Mouse (Mus musculus) midbrain, embryonic 11.5 days (tissue): ENCODE measurements at regions not wholly inside any gene's neighbourhood (a gene's known extent, or its start where the extent isn't known, plus 50 kb on each side); places are given as distances from the start of the nearest gene placed in this dataset.

Experiments used
- ATAC-seq: fragments of 200-750 bp; cut with Nextera tagmentation; 2 replicates; pipeline ENCODE4 v1.8.0; 2017; ENCODE audit warnings: moderate TSS enrichment, moderate library complexity; ENCODE audit not compliant: low FRiP score
- DNase-seq: peaks from one replicate; pipeline ENCODE4 v3.0.0; 2015; ENCODE audit warnings: low spot score; ENCODE audit errors: missing footprints
- H3K27ac ChIP-seq: fragments of 300-500 bp; sonication (generic); 2 replicates; pipeline ENCODE4 v1.5.1; 2014; ENCODE audit warnings: low read depth, low read length
- H3K27me3 ChIP-seq: fragments of 300-500 bp; sonication (generic); 2 replicates; pipeline ENCODE4 v1.6.1; 2014; ENCODE audit warnings: mild to moderate bottlenecking, low read length, moderate library complexity, mixed read lengths; ENCODE audit not compliant: control insufficient read depth, insufficient read depth
- H3K36me3 ChIP-seq: fragments of 300-500 bp; sonication (generic); 2 replicates; pipeline ENCODE4 v1.6.1; 2014; ENCODE audit warnings: mild to moderate bottlenecking, low read length, moderate library complexity, mixed read lengths; ENCODE audit not compliant: control insufficient read depth, insufficient read depth
- H3K4me1 ChIP-seq: fragments of 300-500 bp; sonication (generic); 2 replicates; pipeline ENCODE4 v1.6.1; 2014; ENCODE audit warnings: low read length; ENCODE audit not compliant: control insufficient read depth, insufficient read depth
- H3K4me2 ChIP-seq: fragments of 300-500 bp; sonication (generic); 2 replicates; pipeline ENCODE4 v1.6.1; 2014; ENCODE audit warnings: mild to moderate bottlenecking, moderate library complexity
- H3K4me3 ChIP-seq: fragments of 300-500 bp; sonication (generic); 2 replicates; pipeline ENCODE4 v1.5.1; 2014; ENCODE audit warnings: low read depth, low read length
- H3K9ac ChIP-seq: fragments of 300-500 bp; sonication (generic); 2 replicates; pipeline ENCODE4 v1.6.1; 2014; ENCODE audit warnings: low read length
- H3K9me3 ChIP-seq: fragments of 300-500 bp; sonication (generic); 2 replicates; pipeline ENCODE4 v1.6.1; 2016; ENCODE audit warnings: low read length; ENCODE audit not compliant: control insufficient read depth
- WGBS: fragments of 180-500 bp; shearing (Covaris S2); extraction: QIAGEN DNeasy Blood & Tissue Kit; methylation state at CpG from one replicate; pipeline ENCODE4 v1.1.7; 2014; 5-methylcytosine and 5-hydroxymethylcytosine counted together

DNA sequence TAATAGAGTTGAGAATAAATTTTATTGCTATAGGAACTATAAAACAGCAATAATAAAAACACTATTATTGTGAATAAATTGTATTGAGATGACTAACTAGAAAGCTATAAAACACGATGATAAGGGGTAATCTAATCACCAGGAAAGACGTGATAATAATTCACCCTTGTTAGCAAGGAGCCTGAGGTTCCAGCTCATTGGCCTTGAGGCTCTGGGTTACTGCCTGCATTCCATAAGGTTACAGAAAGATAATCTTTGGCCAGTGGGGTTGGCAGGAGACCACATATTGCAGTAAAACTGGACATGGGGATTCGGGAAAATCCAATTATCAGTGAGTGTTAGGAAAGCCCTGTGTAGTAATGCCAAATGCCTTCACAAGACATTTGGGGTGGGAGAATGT is 134.1 kb upstream of the 4933402D24Rik start:
- Histone ChIP-seq H3K27ac (no peak overlapping the region), H3K4me3 (no peak overlapping the region), H3K9ac (no peak overlapping the region), H3K36me3 (no peaks in the 10 kb centered on the region), H3K27me3 (peaks cover 5% of the 10 kb centered on the region; the same call in 1 of the 2 replicates), H3K4me2 (no peak overlapping the region), H3K9me3 (no peaks in the 10 kb centered on the region), H3K4me1 (peaks cover 7% of the 10 kb centered on the region; the same call in 1 of the 2 replicates)
- WGBS, result 82% methylated on average over 3 of the region's 3 CpGs
- DNase-seq (no peak), ATAC-seq (no peak)

GRCm38 (mm10) chr1:63902391-63902790 is 133.3 kb upstream of the 4933402D24Rik start:
- no peak overlapping the region for H3K9ac ChIP-seq
- ATAC-seq, result no peak
- 56% methylated on average over 1 of the region's 1 CpGs for WGBS

GRCm38 (mm10) chr1:63899631-63900577 is 130.8 kb upstream of the 4933402D24Rik start:
- H3K9me3 ChIP-seq, result no peaks in the 10 kb centered on the region
- H3K4me3 ChIP-seq, result no peak overlapping the region
- H3K36me3 ChIP-seq, result no peaks in the 10 kb centered on the region
- no peak overlapping the region for H3K27ac ChIP-seq
- WGBS, result 47% methylated on average over 10 of the region's 10 CpGs
- no peak overlapping the region for H3K9ac ChIP-seq
- DNase-seq, result peak; percentile 87
- H3K4me1 ChIP-seq, result peaks cover 7% of the 10 kb centered on the region; the same call in 1 of the 2 replicates
- peak; percentile 58; the same call in 1 of the 2 replicates for ATAC-seq
- peaks cover 5% of the 10 kb centered on the region; the same call in 1 of the 2 replicates for H3K27me3 ChIP-seq
- H3K4me2 ChIP-seq, result no peak overlapping the region

More at GRCm38 (mm10) chr1:63902391-63902790, 133.3 kb upstream of the 4933402D24Rik start:
- Histone ChIP-seq H3K27ac (no peak overlapping the region), H3K36me3 (no peaks in the 10 kb centered on the region), H3K4me2 (no peak overlapping the region), H3K4me3 (no peak overlapping the region), H3K27me3 (peaks cover 5% of the 10 kb centered on the region; the same call in 1 of the 2 replicates), H3K4me1 (peaks cover 7% of the 10 kb centered on the region; the same call in 1 of the 2 replicates), H3K9me3 (no peaks in the 10 kb centered on the region)
- DNase-seq, result no peak

DNA sequence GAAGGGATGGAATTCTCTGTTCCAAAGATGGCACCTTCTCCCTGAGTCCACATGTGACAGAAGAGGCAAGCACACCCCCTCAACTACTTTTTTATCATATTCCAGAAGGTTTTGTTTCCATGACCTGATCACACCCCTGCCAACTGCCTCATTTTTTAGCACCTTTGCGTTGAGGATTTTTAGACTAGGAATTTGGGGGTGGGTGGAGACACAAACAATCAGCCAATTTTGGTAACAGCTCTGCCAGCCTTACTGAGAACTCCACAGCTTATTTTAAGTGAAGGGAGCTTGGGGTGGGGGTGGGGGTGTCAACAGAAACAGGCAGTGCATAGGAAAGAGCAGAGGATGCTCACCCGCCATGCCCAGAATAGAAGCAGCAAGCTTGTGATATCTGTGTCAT is 129.7 kb upstream of the 4933402D24Rik start:
- ATAC-seq (no peak), DNase-seq (no peak)
- H3K9ac ChIP-seq, result no peak overlapping the region
- no peak overlapping the region for H3K4me2 ChIP-seq
- 79% methylated on average over 2 of the region's 2 CpGs for WGBS
- H3K27ac ChIP-seq, result no peak overlapping the region
- H3K4me3 ChIP-seq, result no peak overlapping the region
- no peaks in the 10 kb centered on the region for H3K36me3 ChIP-seq
- H3K4me1 ChIP-seq, result peaks cover 7% of the 10 kb centered on the region; the same call in 1 of the 2 replicates
- peaks cover 5% of the 10 kb centered on the region; the same call in 1 of the 2 replicates for H3K27me3 ChIP-seq
- H3K9me3 ChIP-seq, result no peaks in the 10 kb centered on the region

GRCm38 (mm10) chr1:63897556-63897955 is 128.5 kb upstream of the 4933402D24Rik start:
- no peak overlapping the region for H3K4me3 ChIP-seq
- H3K9ac ChIP-seq, result no peak overlapping the region
- H3K27me3 ChIP-seq, result peaks cover 5% of the 10 kb centered on the region; the same call in 1 of the 2 replicates
- H3K4me2 ChIP-seq, result no peak overlapping the region
- peaks cover 7% of the 10 kb centered on the region; the same call in 1 of the 2 replicates for H3K4me1 ChIP-seq
- H3K9me3 ChIP-seq, result no peaks in the 10 kb centered on the region
- 67% methylated on average over 2 of the region's 2 CpGs for WGBS
- ATAC-seq, result no peak
- H3K27ac ChIP-seq, result no peak overlapping the region
- no peak for DNase-seq
- no peaks in the 10 kb centered on the region for H3K36me3 ChIP-seq

GRCm38 (mm10) chr1:63879570-63879969 is 110.5 kb upstream of the 4933402D24Rik start:
- Histone ChIP-seq H3K4me1 (no peaks in the 10 kb centered on the region), H3K4me2 (no peak overlapping the region), H3K27ac (no peak overlapping the region), H3K9me3 (no peaks in the 10 kb centered on the region), H3K36me3 (no peaks in the 10 kb centered on the region), H3K27me3 (no peaks in the 10 kb centered on the region), H3K9ac (no peak overlapping the region), H3K4me3 (no peak overlapping the region)
- no peak for ATAC-seq
- no peak for DNase-seq
- WGBS, result 89% methylated on average over 3 of the region's 3 CpGs

GRCm38 (mm10) chr1:63876589-63877251 is 107.7 kb upstream of the 4933402D24Rik start:
- Histone ChIP-seq H3K4me1 (no peaks in the 10 kb centered on the region), H3K9me3 (no peaks in the 10 kb centered on the region), H3K27ac (no peak overlapping the region), H3K36me3 (no peaks in the 10 kb centered on the region), H3K4me2 (no peak overlapping the region), H3K9ac (no peak overlapping the region), H3K4me3 (no peak overlapping the region), H3K27me3 (no peaks in the 10 kb centered on the region)
- DNase-seq, result no peak
- ATAC-seq, result no peak
- WGBS, result 93% methylated on average over 5 of the region's 5 CpGs

GRCm38 (mm10) chr1:63875297-63875962 is 106.4 kb upstream of the 4933402D24Rik start:
- 85% methylated on average over 2 of the region's 3 CpGs for WGBS
- no peak overlapping the region for H3K27ac ChIP-seq
- no peaks in the 10 kb centered on the region for H3K27me3 ChIP-seq
- no peak overlapping the region for H3K4me2 ChIP-seq
- H3K4me3 ChIP-seq, result no peak overlapping the region
- ATAC-seq (no peak), DNase-seq (no peak)
- H3K9me3 ChIP-seq, result no peaks in the 10 kb centered on the region
- no peak overlapping the region for H3K9ac ChIP-seq
- H3K36me3 ChIP-seq, result no peaks in the 10 kb centered on the region
- no peaks in the 10 kb centered on the region for H3K4me1 ChIP-seq
